Mouse (Mus musculus) splenic B cell, adult 2 months (primary cell): ENCODE results near the gene Ccdc183.
A peak's percentile ranks its signal among the peaks of the same experiment; 100 is the strongest.

ENCODE experiments used
- DNase-seq: peaks from one replicate; pipeline ENCODE4 v3.0.0-alpha.2; 2011; ENCODE audit warnings: low read depth, low spot score
- H3K27me3 ChIP-seq: 2 replicates; pipeline ENCODE4 v1.6.1; 2012; ENCODE audit warnings: mild to moderate bottlenecking, low read length, moderate library complexity, mixed read lengths; ENCODE audit not compliant: control insufficient read depth, poor library complexity, insufficient read depth, severe bottlenecking
- H3K36me3 ChIP-seq: 2 replicates; pipeline ENCODE4 v1.6.1; 2012; ENCODE audit warnings: mild to moderate bottlenecking, low read length, moderate library complexity, mixed read lengths; ENCODE audit not compliant: control insufficient read depth, poor library complexity, insufficient read depth, severe bottlenecking

Ccdc183 gene

GRCm38 (mm10) chr2:25587290-25587689, 30.2 kb downstream of the Ccdc183 start:
- Histone ChIP-seq H3K36me3 (no peaks in the 10 kb centered on the region; the same call in 1 of the 2 replicates), H3K27me3 (no peaks in the 10 kb centered on the region)
- DNase-seq = no peak

GRCm38 (mm10) chr2:25585601-25586000, 31.9 kb downstream of the Ccdc183 start:
- Histone ChIP-seq H3K36me3 (no peaks in the 10 kb centered on the region; the same call in 1 of the 2 replicates), H3K27me3 (no peaks in the 10 kb centered on the region)
- no peak for DNase-seq

GRCm38 (mm10) chr2:25584856-25585255, 32.6 kb downstream of the Ccdc183 start:
- DNase-seq = no peak
- H3K27me3 ChIP-seq = no peaks in the 10 kb centered on the region
- H3K36me3 ChIP-seq = no peaks in the 10 kb centered on the region; the same call in 1 of the 2 replicates

- no peaks in the 10 kb centered on the region; the same call in 1 of the 2 replicates for H3K36me3 ChIP-seq
- no peaks in the 10 kb centered on the region for H3K27me3 ChIP-seq
- DNase-seq = no peak
Observed at GRCm38 (mm10) chr2:25584152-25584551, 33.3 kb downstream of the Ccdc183 start.

GRCm38 (mm10) chr2:25583571-25583970, 33.9 kb downstream of the Ccdc183 start:
- no peak for DNase-seq
- H3K36me3 ChIP-seq = no peaks in the 10 kb centered on the region; the same call in 1 of the 2 replicates

GRCm38 (mm10) chr2:25583120-25583481, 34.4 kb downstream of the Ccdc183 start:
- no peak for DNase-seq

More at GRCm38 (mm10) chr2:25583571-25583970, 33.9 kb downstream of the Ccdc183 start:
- H3K27me3 ChIP-seq = no peaks in the 10 kb centered on the region

GRCm38 (mm10) chr2:25582466-25583119, 34.9 kb downstream of the Ccdc183 start:
- Histone ChIP-seq H3K27me3 (no peaks in the 10 kb centered on the region), H3K36me3 (no peaks in the 10 kb centered on the region; the same call in 1 of the 2 replicates)
- DNase-seq = peak; percentile 53

More at GRCm38 (mm10) chr2:25583120-25583481, 34.4 kb downstream of the Ccdc183 start:
- Histone ChIP-seq H3K27me3 (no peaks in the 10 kb centered on the region), H3K36me3 (no peaks in the 10 kb centered on the region; the same call in 1 of the 2 replicates)

- no peaks in the 10 kb centered on the region for H3K27me3 ChIP-seq
- no peak for DNase-seq
- no peaks in the 10 kb centered on the region; the same call in 1 of the 2 replicates for H3K36me3 ChIP-seq
Observed at GRCm38 (mm10) chr2:25581901-25582301, 35.6 kb downstream of the Ccdc183 start.

- Histone ChIP-seq H3K27me3 (no peaks in the 10 kb centered on the region), H3K36me3 (no peaks in the 10 kb centered on the region; the same call in 1 of the 2 replicates)
- DNase-seq = peak; percentile 84
Observed at GRCm38 (mm10) chr2:25581294-25581864, 36.1 kb downstream of the Ccdc183 start, which contains the start of gene Ajm1. TSS of gene Ajm1 (minus strand) at chr2:25581757.

- peak; percentile 22 for DNase-seq
- H3K36me3 ChIP-seq = no peaks in the 10 kb centered on the region; the same call in 1 of the 2 replicates
- no peaks in the 10 kb centered on the region for H3K27me3 ChIP-seq
Observed at GRCm38 (mm10) chr2:25580621-25581101, 36.8 kb downstream of the Ccdc183 start.

GRCm38 (mm10) chr2:25579737-25580460, 37.6 kb downstream of the Ccdc183 start:
- Histone ChIP-seq H3K36me3 (no peaks in the 10 kb centered on the region; the same call in 1 of the 2 replicates), H3K27me3 (no peaks in the 10 kb centered on the region)
- peak; percentile 83 for DNase-seq

GRCm38 (mm10) chr2:25578796-25579736, 38.4 kb downstream of the Ccdc183 start:
- Histone ChIP-seq H3K36me3 (no peaks in the 10 kb centered on the region; the same call in 1 of the 2 replicates), H3K27me3 (no peaks in the 10 kb centered on the region)
- peak; percentile 22 for DNase-seq

GRCm38 (mm10) chr2:25577951-25578795, 39.3 kb downstream of the Ccdc183 start:
- peak; percentile 35 for DNase-seq
- Histone ChIP-seq H3K27me3 (no peaks in the 10 kb centered on the region), H3K36me3 (no peaks in the 10 kb centered on the region; the same call in 1 of the 2 replicates)
